Mouse (Mus musculus): Measurements from ENCODE around the gene Cdh13. TPM values are rescaled to one million over a fixed set of nuclear protein-coding genes. Genes with fewer than 3 reads are reported as not detected.

The Cdh13 gene
- polyA plus RNA-seq, 1 experiment from 2014 or later, result 59.2 TPM

GRCm38 (mm10) chr8:119180626-119181025 is 897.1 kb downstream of the Cdh13 start:
- WGBS, result 51% methylated on average over 13 of the region's 13 CpGs
- Histone ChIP-seq H3K9ac (no peak overlapping the region), H3K4me1 (replicated peaks) (peaks cover 28% of the 10 kb centered on the region), H3K36me3 (no peaks in the 10 kb centered on the region), H3K4me3 (no peak overlapping the region), H3K4me2 (no peak overlapping the region), H3K27me3 (no peaks in the 10 kb centered on the region), H3K9me3 (no peaks in the 10 kb centered on the region), H3K27ac (no peak overlapping the region)
- ATAC-seq (ENCODE audit: low FRiP score), result no peak

GRCm38 (mm10) chr8:119195695-119196094 is 912.2 kb downstream of the Cdh13 start:
- WGBS, result 66% methylated on average over 8 of the region's 8 CpGs
- H3K27me3 ChIP-seq, result no peaks in the 10 kb centered on the region
- no peak overlapping the region for H3K4me2 ChIP-seq
- peaks cover 4% of the 10 kb centered on the region; the same call in 1 of the 2 replicates for H3K9me3 ChIP-seq
- ATAC-seq (ENCODE audit: low FRiP score), result no peak
- H3K27ac ChIP-seq, result no peak overlapping the region
- H3K4me1 ChIP-seq (replicated peaks), result peaks cover 9% of the 10 kb centered on the region
- H3K36me3 ChIP-seq, result no peaks in the 10 kb centered on the region
- H3K9ac ChIP-seq, result no peak overlapping the region
- H3K4me3 ChIP-seq, result no peak overlapping the region

DNA sequence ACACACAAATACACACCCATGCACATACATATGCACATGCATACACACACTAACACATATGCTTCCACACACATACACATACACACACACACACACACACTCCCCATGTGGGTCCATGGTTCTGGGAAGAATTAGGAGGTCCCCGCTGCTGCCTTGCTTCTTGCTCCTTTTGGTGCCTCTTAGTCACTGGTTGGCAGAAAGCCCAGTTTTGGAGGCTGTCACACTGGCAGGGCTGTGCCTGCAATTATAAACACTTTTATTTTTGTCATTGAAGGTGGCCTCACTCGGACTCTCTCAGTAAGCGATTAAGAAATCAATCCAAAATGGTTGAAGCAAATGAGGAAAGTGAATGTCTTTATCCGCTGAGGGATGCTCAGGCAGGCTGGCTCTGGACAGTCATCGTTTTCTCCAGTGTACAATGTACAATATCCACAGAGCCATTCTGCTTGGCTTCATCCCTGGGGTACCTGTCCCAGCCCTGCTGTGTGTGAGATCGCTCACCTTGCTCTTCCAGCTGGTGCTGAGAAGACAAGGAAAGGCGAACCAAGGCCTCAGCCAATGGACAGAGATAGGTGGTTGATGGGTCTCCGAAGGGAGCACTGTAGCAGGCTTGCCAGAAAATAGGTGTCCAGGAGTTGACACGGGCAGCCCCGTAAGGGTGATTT is 913.1 kb downstream of the Cdh13 start:
- no peak for ATAC-seq (ENCODE audit: low FRiP score)
- no peak overlapping the region for H3K4me2 ChIP-seq
- H3K27me3 ChIP-seq, result no peaks in the 10 kb centered on the region
- 78% methylated on average over 10 of the region's 10 CpGs for WGBS
- H3K27ac ChIP-seq, result no peak overlapping the region
- H3K4me3 ChIP-seq, result no peak overlapping the region
- no peaks in the 10 kb centered on the region for H3K36me3 ChIP-seq
- H3K9ac ChIP-seq, result no peak overlapping the region
- peaks cover 9% of the 10 kb centered on the region for H3K4me1 ChIP-seq (replicated peaks)
- H3K9me3 ChIP-seq, result peaks cover 4% of the 10 kb centered on the region; the same call in 1 of the 2 replicates

DNA sequence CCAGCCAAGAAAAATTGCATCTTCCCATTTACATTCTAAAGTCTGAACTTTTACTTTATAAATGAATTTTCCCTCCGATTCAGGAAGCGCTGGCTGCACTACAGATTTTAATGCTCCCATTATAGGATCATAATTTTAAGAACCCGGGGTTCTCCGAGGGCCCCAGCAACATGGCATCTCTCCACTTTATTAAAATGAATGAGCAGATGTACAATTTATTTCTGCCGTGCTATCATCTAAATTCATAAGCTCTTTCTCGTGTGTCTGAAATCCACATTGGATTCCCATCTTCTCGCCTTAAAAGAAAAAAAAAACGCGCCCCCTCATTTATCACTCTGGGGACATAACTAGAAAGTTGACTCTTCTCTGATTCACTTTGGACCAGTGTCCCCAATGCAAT is 925.0 kb downstream of the Cdh13 start:
- no peaks in the 10 kb centered on the region for H3K9me3 ChIP-seq
- H3K27ac ChIP-seq, result no peak overlapping the region
- H3K4me1 ChIP-seq (replicated peaks), result no peaks in the 10 kb centered on the region
- H3K27me3 ChIP-seq, result no peaks in the 10 kb centered on the region
- H3K4me2 ChIP-seq, result no peak overlapping the region
- 82% methylated on average over 9 of the region's 9 CpGs for WGBS
- ATAC-seq (ENCODE audit: low FRiP score), result no peak
- no peak overlapping the region for H3K4me3 ChIP-seq
- H3K36me3 ChIP-seq, result no peaks in the 10 kb centered on the region
- no peak overlapping the region for H3K9ac ChIP-seq

- ATAC-seq (ENCODE audit: low FRiP score), result no peak
- Histone ChIP-seq H3K4me2 (no peak overlapping the region), H3K27ac (no peak overlapping the region), H3K4me1 (replicated peaks) (no peaks in the 10 kb centered on the region), H3K9ac (no peak overlapping the region), H3K9me3 (no peaks in the 10 kb centered on the region; the same call in 1 of the 2 replicates), H3K4me3 (no peak overlapping the region), H3K36me3 (no peaks in the 10 kb centered on the region), H3K27me3 (no peaks in the 10 kb centered on the region)
- WGBS, result 8% methylated on average over 1 of the region's 1 CpGs
Observed at GRCm38 (mm10) chr8:119224547-119224946, 941.0 kb downstream of the Cdh13 start.

DNA sequence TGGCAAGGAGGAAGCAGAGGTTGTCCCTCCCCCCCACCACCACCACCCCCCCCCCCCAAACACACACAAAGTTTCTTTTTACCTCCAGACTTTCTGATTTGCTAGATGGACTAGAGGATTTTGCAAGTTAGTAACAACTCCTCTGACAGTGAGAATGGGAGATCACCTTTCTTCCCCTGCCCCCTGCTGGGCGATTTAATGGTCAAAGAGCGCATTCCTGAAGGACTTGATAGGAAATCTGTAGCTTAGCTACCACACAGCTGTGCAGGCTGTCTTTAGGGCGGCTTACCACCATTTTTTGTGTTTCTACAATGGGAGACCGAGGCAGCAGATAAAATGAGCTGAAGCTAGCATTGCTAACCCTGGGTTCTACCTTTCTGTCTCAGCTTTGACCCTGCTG is 961.6 kb downstream of the Cdh13 start:
- Histone ChIP-seq H3K4me3 (no peak overlapping the region), H3K4me2 (no peak overlapping the region), H3K27me3 (no peaks in the 10 kb centered on the region), H3K9ac (no peak overlapping the region), H3K9me3 (no peaks in the 10 kb centered on the region), H3K4me1 (replicated peaks) (no peaks in the 10 kb centered on the region), H3K36me3 (no peaks in the 10 kb centered on the region), H3K27ac (no peak overlapping the region)
- WGBS, result 43% methylated on average over 4 of the region's 4 CpGs
- no peak for ATAC-seq (ENCODE audit: low FRiP score)

DNA sequence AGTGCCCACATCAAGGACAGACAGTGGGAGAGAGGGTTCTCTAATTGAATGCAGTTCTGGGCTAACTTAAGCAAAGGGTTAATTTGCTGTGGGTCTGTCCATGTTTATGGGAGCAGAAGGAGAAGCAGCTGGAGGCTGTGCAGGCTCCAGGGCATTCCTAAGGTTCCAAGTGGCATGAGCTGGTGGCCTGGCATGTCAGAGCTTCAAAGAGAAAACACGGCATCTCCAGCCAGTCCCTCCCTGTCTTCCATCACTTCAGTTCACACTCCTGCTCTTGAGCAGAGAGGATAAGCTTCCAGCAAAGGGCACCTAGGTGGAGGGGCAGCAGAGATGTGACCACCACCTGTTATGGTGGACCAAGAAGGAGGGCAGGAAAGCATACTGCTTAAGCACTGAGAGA is 962.1 kb downstream of the Cdh13 start:
- no peaks in the 10 kb centered on the region for H3K27me3 ChIP-seq
- H3K9ac ChIP-seq, result no peak overlapping the region
- no peaks in the 10 kb centered on the region for H3K36me3 ChIP-seq
- H3K9me3 ChIP-seq, result no peaks in the 10 kb centered on the region
- H3K27ac ChIP-seq, result no peak overlapping the region
- ATAC-seq (ENCODE audit: low FRiP score), result no peak
- H3K4me2 ChIP-seq, result no peak overlapping the region
- WGBS, result 71% methylated on average over 1 of the region's 1 CpGs
- H3K4me1 ChIP-seq (replicated peaks), result no peaks in the 10 kb centered on the region
- no peak overlapping the region for H3K4me3 ChIP-seq

DNA sequence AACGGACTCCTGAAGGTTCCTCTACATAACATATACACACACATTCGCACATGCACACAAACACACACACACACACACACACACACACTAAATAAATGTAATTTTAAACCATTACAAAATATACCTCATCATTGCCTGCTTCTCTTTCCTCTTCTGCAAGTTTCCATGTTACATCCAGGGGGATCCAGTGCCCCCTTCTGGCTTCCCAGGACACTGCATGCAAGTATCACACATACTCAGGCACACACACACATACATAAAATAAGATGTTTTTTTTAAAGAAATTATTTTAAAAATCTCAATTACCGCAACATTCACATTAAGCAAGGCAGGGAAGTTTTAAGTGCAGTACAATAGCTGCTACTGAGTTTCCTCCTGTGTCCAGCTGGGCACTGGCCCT is 970.8 kb downstream of the Cdh13 start:
- no peak overlapping the region for H3K27ac ChIP-seq
- H3K4me3 ChIP-seq, result no peak overlapping the region
- H3K4me1 ChIP-seq (replicated peaks), result no peaks in the 10 kb centered on the region; the same call in 1 of the 2 replicates
- H3K9ac ChIP-seq, result no peak overlapping the region
- 93% methylated on average over 3 of the region's 3 CpGs for WGBS
- H3K36me3 ChIP-seq, result no peaks in the 10 kb centered on the region
- ATAC-seq (ENCODE audit: low FRiP score), result no peak
- H3K27me3 ChIP-seq, result no peaks in the 10 kb centered on the region
- no peak overlapping the region for H3K4me2 ChIP-seq
- no peaks in the 10 kb centered on the region for H3K9me3 ChIP-seq

GRCm38 (mm10) chr8:119258642-119259041 is 975.1 kb downstream of the Cdh13 start:
- no peaks in the 10 kb centered on the region for H3K36me3 ChIP-seq
- ATAC-seq (ENCODE audit: low FRiP score), result no peak
- 52% methylated on average over 11 of the region's 11 CpGs for WGBS
- H3K9ac ChIP-seq, result no peak overlapping the region
- H3K9me3 ChIP-seq, result no peaks in the 10 kb centered on the region
- H3K4me2 ChIP-seq, result no peak overlapping the region
- H3K4me3 ChIP-seq, result no peak overlapping the region
- H3K27me3 ChIP-seq, result no peaks in the 10 kb centered on the region
- H3K27ac ChIP-seq, result no peak overlapping the region
- no peaks in the 10 kb centered on the region; the same call in 1 of the 2 replicates for H3K4me1 ChIP-seq (replicated peaks)

DNA sequence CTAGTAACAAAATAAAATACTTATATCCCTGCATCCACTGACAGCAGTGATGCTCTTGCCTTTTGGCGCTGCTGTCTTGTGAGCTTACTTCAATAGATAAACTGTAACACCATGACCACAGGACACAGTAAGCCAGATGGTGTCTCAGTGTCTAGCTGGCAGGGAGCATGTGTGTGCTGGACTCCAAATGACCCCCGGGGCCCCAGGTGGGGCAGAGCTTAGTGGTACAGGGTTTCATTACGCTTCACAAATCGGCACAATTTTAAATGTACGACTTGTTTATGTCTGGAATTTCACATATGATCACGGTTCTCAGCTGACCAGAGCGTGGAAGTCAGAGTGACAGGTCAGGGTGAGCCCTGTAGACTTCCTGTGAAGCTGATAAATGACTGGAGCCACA is 980.2 kb downstream of the Cdh13 start:
- Histone ChIP-seq H3K9ac (no peak overlapping the region), H3K27ac (no peak overlapping the region), H3K27me3 (no peaks in the 10 kb centered on the region), H3K4me1 (replicated peaks) (no peaks in the 10 kb centered on the region), H3K4me2 (no peak overlapping the region), H3K36me3 (no peaks in the 10 kb centered on the region), H3K9me3 (no peaks in the 10 kb centered on the region), H3K4me3 (no peak overlapping the region)
- ATAC-seq (ENCODE audit: low FRiP score), result no peak
- 63% methylated on average over 7 of the region's 7 CpGs for WGBS

GRCm38 (mm10) chr8:119266304-119266703 is 982.8 kb downstream of the Cdh13 start:
- H3K9me3 ChIP-seq, result no peaks in the 10 kb centered on the region
- H3K27ac ChIP-seq, result no peak overlapping the region
- no peak for ATAC-seq (ENCODE audit: low FRiP score)
- H3K36me3 ChIP-seq, result no peaks in the 10 kb centered on the region
- 90% methylated on average over 4 of the region's 4 CpGs for WGBS
- no peaks in the 10 kb centered on the region for H3K27me3 ChIP-seq
- peaks cover 10% of the 10 kb centered on the region for H3K4me1 ChIP-seq (replicated peaks)
- H3K4me2 ChIP-seq, result no peak overlapping the region
- no peak overlapping the region for H3K9ac ChIP-seq
- H3K4me3 ChIP-seq, result no peak overlapping the region

DNA sequence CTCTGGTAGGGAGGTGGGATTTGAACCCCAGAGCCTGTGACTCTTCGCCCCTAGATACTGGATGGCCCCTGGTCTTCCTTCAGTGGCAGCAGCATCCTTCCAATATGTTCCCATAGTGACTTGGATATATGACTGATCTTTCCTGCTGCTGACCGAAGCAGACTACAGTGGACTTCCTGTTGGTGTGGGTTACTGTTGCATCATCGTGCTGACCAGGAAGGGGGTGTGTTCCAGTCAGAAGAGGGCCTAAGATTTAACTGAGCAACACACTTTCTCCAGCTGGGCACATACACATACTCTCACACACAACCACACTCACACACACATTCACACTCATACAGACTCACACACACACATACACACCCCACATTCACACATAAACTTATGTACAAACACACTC is 986.0 kb downstream of the Cdh13 start:
- 90% methylated on average over 3 of the region's 3 CpGs for WGBS
- H3K27ac ChIP-seq, result no peak overlapping the region
- H3K9ac ChIP-seq, result no peak overlapping the region
- H3K4me1 ChIP-seq (replicated peaks), result peaks cover 10% of the 10 kb centered on the region
- H3K9me3 ChIP-seq, result no peaks in the 10 kb centered on the region
- H3K4me3 ChIP-seq, result no peak overlapping the region
- no peak overlapping the region for H3K4me2 ChIP-seq
- H3K27me3 ChIP-seq, result no peaks in the 10 kb centered on the region
- ATAC-seq (ENCODE audit: low FRiP score), result no peak
- H3K36me3 ChIP-seq, result no peaks in the 10 kb centered on the region

DNA sequence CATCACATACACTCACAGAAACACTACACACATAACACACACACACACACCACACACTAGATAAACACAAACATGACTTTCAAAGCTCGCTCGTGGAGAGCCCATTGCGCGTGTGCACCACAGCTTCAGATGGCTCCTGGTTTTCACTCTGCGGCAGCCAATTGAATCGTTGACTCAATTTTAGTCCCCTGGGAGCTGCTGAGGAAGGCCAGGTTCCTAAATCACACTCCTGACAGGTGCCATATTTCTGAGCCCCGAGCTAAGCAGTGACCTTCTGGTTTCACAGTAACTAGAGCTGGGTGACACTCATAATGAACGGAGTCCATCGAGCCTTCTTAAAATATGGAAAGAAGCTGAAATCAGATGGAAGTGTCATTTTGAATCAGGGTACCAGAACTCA is 986.8 kb downstream of the Cdh13 start:
- WGBS, result 77% methylated on average over 9 of the region's 9 CpGs
- Histone ChIP-seq H3K4me2 (no peak overlapping the region), H3K4me1 (replicated peaks) (peaks cover 10% of the 10 kb centered on the region), H3K36me3 (no peaks in the 10 kb centered on the region), H3K9me3 (no peaks in the 10 kb centered on the region), H3K4me3 (no peak overlapping the region), H3K27me3 (no peaks in the 10 kb centered on the region), H3K9ac (no peak overlapping the region), H3K27ac (no peak overlapping the region; the same call in 1 of the 2 replicates)
- ATAC-seq (ENCODE audit: low FRiP score), result no peak
